Mouse (Mus musculus) liver, embryonic 15.5 days (tissue): ENCODE results near the gene 2700049A03Rik. TPM values are rescaled to one million over a fixed set of nuclear protein-coding genes. Genes with fewer than 3 reads are reported as not detected.

Source experiments
- ATAC-seq: fragments of 200-750 bp; cut with Nextera tagmentation; 2 replicates; pipeline ENCODE4 v1.8.0; 2017; ENCODE audit warnings: moderate number of reproducible peaks, mild to moderate bottlenecking, moderate library complexity; ENCODE audit not compliant: insufficient read depth
- H3K27ac ChIP-seq: fragments of 300-500 bp; sonication (generic); replicated peaks from 2 replicates; pipeline ENCODE4 v1.5.1; 2015; ENCODE audit warnings: mild to moderate bottlenecking, inconsistent platforms
- H3K27me3 ChIP-seq: fragments of 300-500 bp; sonication (generic); 2 replicates; pipeline ENCODE4 v1.6.1; 2015; ENCODE audit warnings: mild to moderate bottlenecking, inconsistent platforms
- H3K36me3 ChIP-seq: fragments of 300-500 bp; sonication (generic); replicated peaks from 2 replicates; pipeline ENCODE4 v1.6.1; 2015; ENCODE audit warnings: moderate library complexity, mild to moderate bottlenecking, inconsistent platforms
- H3K4me1 ChIP-seq: fragments of 300-500 bp; sonication (generic); replicated peaks from 2 replicates; pipeline ENCODE4 v1.6.1; 2015; ENCODE audit warnings: inconsistent platforms
- H3K4me2 ChIP-seq: fragments of 300-500 bp; sonication (generic); 2 replicates; pipeline ENCODE4 v1.6.1; 2015; ENCODE audit warnings: moderate library complexity, mild to moderate bottlenecking, inconsistent platforms
- H3K4me3 ChIP-seq: fragments of 300-500 bp; sonication (generic); replicated peaks from 2 replicates; pipeline ENCODE4 v1.5.1; 2015; ENCODE audit warnings: mild to moderate bottlenecking, inconsistent platforms
- H3K9ac ChIP-seq: fragments of 300-500 bp; sonication (generic); 2 replicates; pipeline ENCODE4 v1.6.1; 2015; ENCODE audit warnings: moderate library complexity, mild to moderate bottlenecking, inconsistent platforms
- H3K9me3 ChIP-seq: fragments of 300-500 bp; sonication (generic); replicated peaks from 2 replicates; pipeline ENCODE4 v1.6.1; 2016; ENCODE audit warnings: inconsistent platforms
- WGBS: fragments of 180-500 bp; shearing (Covaris S2); methylation state at CpG from one replicate; pipeline ENCODE4 v1.1.7; 2015; ENCODE audit warnings: mixed read lengths; ENCODE audit not compliant: insufficient replicate concordance; 5-methylcytosine and 5-hydroxymethylcytosine counted together
- polyA plus RNA-seq: library from polyadenylated mRNA; unstranded; fragments of >200 nt; fragmentation: Nextera tagmentation; extraction: Ambion mirVana; gene quantifications from 2 replicates; pipeline ENCODE4 v1.2.1, GENCODE M21; 2015

Gene 2700049A03Rik
- polyA plus RNA-seq, 1 experiment from 2014 or later, result 4.6 TPM

DNA sequence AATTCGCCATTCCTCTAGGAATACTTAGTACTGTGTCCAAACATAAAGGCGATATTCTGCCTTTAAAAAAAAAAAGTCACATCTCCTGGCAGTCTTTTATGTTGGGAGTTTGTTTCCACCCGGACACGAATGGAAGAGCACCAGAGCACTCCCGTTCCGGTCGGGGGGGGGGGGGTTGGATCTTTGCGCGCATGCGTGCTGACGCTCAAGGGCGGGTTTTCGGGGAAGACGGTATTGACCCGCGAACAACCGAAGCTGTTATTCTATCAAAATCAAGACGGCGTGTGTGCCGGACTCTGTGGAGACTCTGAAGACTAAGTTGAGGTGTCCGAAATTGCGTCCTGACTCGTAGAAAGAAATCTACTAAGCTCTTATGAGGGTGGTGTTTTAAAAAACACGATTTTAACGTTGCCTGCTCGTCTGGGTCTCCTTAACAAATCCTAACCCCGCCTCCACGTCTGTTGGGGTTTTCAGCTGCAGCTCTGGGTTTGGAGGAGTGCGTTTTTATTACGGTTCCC lies 385 bp downstream of the 2700049A03Rik start:
- Histone ChIP-seq H3K9ac (peak overlapping the region; percentile 91), H3K27me3 (no peaks in the 10 kb centered on the region), H3K9me3 (no peaks in the 10 kb centered on the region), H3K27ac (peak overlapping the region; percentile 84), H3K4me1 (peaks cover 27% of the 10 kb centered on the region), H3K36me3 (peaks cover 37% of the 10 kb centered on the region), H3K4me2 (peak overlapping the region; percentile 99), H3K4me3 (peak overlapping the region; percentile 94)
- WGBS, result under 1% methylated on average over 30 of the region's 30 CpGs
- ATAC-seq, result peak; percentile 86

DNA sequence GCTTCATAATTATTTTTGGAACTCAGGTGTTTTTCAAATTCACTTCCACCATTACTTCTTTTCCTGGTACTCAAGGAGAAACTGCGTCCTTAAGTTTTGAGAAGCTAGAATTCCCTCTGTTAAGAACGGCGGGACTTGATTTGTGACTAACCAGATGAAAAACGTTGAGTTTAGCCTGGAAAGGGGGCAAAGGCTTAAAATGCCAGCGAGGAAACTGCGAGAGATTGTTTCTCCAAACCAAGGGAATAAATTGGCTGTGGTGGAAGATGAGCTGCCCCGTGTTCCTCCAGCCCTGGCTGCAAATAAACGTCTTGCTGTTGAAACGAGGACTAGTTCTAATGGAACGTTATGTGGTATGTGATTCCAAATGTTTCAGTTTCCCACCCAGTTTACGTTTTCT lies 1.0 kb downstream of the 2700049A03Rik start:
- Histone ChIP-seq H3K27ac (peak overlapping the region; percentile 84), H3K27me3 (no peaks in the 10 kb centered on the region), H3K4me3 (peak overlapping the region; percentile 94), H3K36me3 (peaks cover 37% of the 10 kb centered on the region), H3K9me3 (no peaks in the 10 kb centered on the region), H3K4me1 (peaks cover 27% of the 10 kb centered on the region), H3K9ac (peak overlapping the region; percentile 67), H3K4me2 (peak overlapping the region; percentile 99)
- no peak for ATAC-seq
- WGBS, result 2% methylated on average over 11 of the region's 11 CpGs

DNA sequence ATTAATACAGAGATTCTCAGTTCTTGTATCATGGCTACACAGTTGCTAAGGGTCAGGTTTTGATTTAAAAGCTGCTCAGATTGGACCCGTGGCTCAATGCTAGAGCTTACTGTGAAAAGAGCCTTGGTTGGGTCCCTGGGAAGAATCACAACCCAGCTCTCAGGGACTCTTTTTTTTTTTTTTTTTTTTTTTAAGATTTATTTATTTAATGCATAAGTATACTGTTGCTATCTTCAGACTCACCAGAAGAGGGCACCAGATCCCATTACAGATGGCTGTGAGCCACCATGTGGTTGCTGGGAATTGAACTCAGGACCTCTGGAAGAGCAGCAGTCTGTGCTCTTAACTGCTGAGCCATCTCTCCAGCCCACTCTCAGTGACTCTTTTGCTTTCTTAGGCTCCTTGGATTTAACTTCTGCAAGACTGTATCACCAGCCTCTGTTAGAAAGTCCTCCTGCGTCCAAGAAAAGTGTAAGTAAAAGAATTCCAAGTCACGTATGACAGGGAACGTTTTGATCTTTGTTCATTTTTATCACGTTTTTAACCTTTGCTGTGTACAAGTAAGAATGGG lies 2.7 kb downstream of the 2700049A03Rik start:
- no peak overlapping the region for H3K4me3 ChIP-seq
- H3K9ac ChIP-seq, result no peak overlapping the region
- H3K4me1 ChIP-seq, result peaks cover 27% of the 10 kb centered on the region
- 70% methylated on average over 5 of the region's 5 CpGs for WGBS
- H3K9me3 ChIP-seq, result no peaks in the 10 kb centered on the region
- ATAC-seq, result no peak
- no peaks in the 10 kb centered on the region for H3K27me3 ChIP-seq
- no peak overlapping the region for H3K4me2 ChIP-seq
- H3K36me3 ChIP-seq, result peaks cover 40% of the 10 kb centered on the region
- no peak overlapping the region for H3K27ac ChIP-seq

DNA sequence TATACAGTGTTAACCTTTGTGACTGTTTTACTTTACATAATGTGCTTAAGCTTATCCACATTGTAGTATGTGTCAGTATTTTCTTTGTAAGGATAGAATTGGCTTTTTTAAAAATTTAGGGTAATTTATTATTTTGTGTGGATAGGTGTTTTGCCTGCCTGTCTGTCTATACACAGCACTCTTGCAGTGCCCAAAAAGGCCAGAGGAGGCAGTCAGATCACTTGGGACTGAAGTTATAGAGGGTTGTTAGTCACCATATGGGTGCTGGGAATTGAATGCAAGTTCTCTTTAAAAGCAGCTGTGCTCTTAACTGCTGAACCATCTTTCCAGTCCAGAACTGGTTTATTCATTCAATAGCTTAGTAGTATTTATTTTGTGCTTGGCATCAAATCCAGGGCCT lies 4.5 kb downstream of the 2700049A03Rik start:
- no peak for ATAC-seq
- Histone ChIP-seq H3K4me3 (no peak overlapping the region), H3K4me2 (no peak overlapping the region), H3K4me1 (peaks cover 15% of the 10 kb centered on the region), H3K9ac (no peak overlapping the region), H3K36me3 (peaks cover 50% of the 10 kb centered on the region), H3K9me3 (no peaks in the 10 kb centered on the region), H3K27ac (no peak overlapping the region), H3K27me3 (no peaks in the 10 kb centered on the region)

DNA sequence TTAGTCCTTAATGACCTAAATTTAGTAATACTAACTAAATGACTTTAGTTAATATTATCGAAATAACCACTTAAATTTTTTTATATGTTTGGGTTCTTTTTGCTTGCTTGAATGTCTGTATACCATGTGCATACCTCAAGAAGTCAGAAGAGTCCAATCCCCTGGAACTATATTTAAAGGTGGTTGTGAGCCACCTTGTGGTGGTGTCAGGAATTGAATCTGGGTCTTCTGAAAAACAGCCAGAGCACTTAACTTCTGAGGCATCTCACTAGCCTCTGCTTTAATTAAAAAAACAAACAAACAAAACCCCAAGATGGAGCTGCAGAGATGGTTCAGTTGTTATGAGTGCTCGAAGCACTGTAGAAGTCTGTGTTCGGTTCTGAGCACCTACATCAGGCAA lies 11.0 kb downstream of the 2700049A03Rik start:
- Histone ChIP-seq H3K9me3 (no peaks in the 10 kb centered on the region), H3K9ac (no peak overlapping the region), H3K27ac (no peak overlapping the region), H3K4me2 (no peak overlapping the region), H3K4me1 (no peaks in the 10 kb centered on the region), H3K4me3 (no peak overlapping the region), H3K27me3 (no peaks in the 10 kb centered on the region), H3K36me3 (peaks cover 58% of the 10 kb centered on the region)
- ATAC-seq, result no peak
- 66% methylated on average over 3 of the region's 3 CpGs for WGBS

DNA sequence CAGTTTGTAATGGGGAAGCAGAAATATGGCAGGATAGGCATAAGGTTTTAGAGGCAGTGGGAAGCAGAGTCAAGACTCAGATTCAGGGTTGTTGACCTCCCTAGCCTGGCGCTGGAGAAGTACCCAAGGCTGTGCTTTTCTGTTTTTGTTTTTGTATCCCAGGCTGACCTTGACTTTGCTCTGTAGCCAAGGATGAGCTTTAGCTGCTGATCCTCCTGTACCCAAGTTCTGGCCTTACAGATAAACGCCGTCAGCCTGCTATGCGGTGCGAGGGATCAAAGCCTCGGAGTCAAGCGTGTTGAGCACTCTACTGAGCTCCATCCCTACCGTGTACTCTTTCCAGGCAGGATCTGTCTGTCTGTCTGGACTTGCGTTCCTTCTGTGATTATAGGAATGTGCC lies 12.2 kb downstream of the 2700049A03Rik start:
- ATAC-seq, result no peak
- Histone ChIP-seq H3K36me3 (peaks cover 57% of the 10 kb centered on the region), H3K4me1 (no peaks in the 10 kb centered on the region), H3K9me3 (no peaks in the 10 kb centered on the region), H3K27ac (no peak overlapping the region), H3K4me3 (no peak overlapping the region), H3K9ac (no peak overlapping the region), H3K4me2 (no peak overlapping the region), H3K27me3 (no peaks in the 10 kb centered on the region)
- 83% methylated on average over 9 of the region's 9 CpGs for WGBS

DNA sequence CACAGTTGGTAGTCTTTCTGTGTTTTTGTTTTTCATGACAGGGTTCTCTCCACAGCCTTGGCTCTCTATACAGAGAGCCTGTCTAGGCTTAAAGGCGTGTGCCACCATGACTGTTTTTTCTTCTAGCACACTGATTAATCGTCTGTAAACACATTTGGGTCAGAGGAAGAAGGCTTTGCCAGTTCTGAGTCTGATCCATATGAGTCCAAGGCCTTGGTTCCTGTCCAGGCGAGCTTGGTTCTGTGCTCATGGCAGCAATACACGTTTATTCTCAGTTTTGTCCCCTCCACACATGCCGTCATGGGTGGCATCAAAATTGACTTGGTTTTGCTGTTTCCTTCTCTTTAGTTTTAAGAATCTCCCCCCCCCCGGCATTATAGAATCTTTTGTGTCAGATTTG lies 12.8 kb downstream of the 2700049A03Rik start:
- H3K9ac ChIP-seq, result no peak overlapping the region
- no peak overlapping the region for H3K4me2 ChIP-seq
- ATAC-seq, result no peak
- H3K36me3 ChIP-seq, result peaks cover 56% of the 10 kb centered on the region
- no peaks in the 10 kb centered on the region for H3K9me3 ChIP-seq
- no peaks in the 10 kb centered on the region for H3K27me3 ChIP-seq
- no peaks in the 10 kb centered on the region for H3K4me1 ChIP-seq
- H3K4me3 ChIP-seq, result no peak overlapping the region
- no peak overlapping the region for H3K27ac ChIP-seq
- 61% methylated on average over 6 of the region's 6 CpGs for WGBS

DNA sequence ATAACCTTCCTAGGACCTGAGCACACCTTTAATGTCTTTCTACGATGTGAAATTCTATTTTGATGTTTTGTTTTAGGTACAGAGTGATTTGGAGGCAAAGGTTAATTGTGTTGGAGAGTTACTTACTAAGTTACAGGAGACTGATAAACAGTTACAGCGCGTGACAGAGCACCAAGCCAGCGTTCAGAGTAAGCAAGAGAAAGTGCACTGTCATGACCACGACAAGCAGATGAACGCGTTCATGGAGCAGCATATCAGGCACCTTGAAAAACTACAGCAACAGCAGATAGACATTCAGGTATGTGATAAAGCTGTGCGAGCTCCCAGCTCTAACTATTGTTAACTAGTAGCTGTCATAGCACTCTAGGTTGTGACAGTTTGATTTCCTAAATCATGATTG lies 13.5 kb downstream of the 2700049A03Rik start:
- H3K36me3 ChIP-seq, result peaks cover 58% of the 10 kb centered on the region
- H3K4me3 ChIP-seq, result no peak overlapping the region
- H3K4me1 ChIP-seq, result no peaks in the 10 kb centered on the region
- 0 out of 2 replicates have a peak, but pooled peaks have one; percentile 56 for ATAC-seq
- H3K4me2 ChIP-seq, result no peak overlapping the region
- H3K27ac ChIP-seq, result no peak overlapping the region
- WGBS, result 27% methylated on average over 8 of the region's 8 CpGs
- no peaks in the 10 kb centered on the region for H3K9me3 ChIP-seq
- no peaks in the 10 kb centered on the region for H3K27me3 ChIP-seq
- H3K9ac ChIP-seq, result no peak overlapping the region

DNA sequence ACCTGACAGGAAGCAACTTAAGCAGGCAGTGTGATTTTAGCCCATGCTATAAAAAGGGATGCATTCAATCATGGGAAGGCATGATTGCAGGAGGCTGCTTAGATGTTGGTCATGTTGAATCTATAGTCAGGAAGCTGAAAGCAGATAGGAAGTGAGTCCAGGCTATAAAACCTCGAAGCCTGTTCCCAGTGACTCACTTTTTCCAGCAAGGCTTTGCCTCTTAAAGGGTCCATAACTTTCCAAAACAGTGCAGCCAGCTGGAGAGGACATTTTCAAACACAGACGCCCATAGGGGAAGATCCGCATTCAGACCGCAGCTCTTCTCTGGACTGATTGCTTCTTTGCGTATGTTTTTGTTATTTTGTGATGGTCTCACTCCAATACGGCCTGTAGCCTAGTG lies 18.3 kb downstream of the 2700049A03Rik start:
- Histone ChIP-seq H3K27ac (no peak overlapping the region), H3K9me3 (no peaks in the 10 kb centered on the region), H3K9ac (no peak overlapping the region), H3K4me3 (no peak overlapping the region), H3K4me1 (no peaks in the 10 kb centered on the region), H3K36me3 (peaks cover 58% of the 10 kb centered on the region), H3K4me2 (no peak overlapping the region), H3K27me3 (no peaks in the 10 kb centered on the region)
- 83% methylated on average over 6 of the region's 6 CpGs for WGBS
- no peak for ATAC-seq

DNA sequence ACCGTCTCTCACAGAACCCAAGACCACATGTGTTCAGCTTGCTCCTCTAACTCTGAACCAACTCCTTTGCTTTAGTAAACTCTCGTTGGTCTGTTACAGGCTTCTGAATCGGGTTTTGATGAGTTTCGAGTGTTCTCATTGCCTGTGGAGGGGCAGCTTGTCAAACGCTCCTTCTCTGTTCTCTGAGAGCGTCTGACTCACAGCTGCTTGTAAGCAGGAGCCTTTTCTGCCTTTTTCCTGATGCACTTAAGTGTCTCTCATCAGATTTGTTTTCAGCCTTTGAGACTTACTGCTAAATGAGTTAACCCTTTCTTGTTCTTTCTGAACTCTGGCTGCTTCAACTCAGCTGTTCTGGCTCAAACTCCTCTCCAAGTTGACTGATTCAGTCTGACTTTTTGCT lies 21.3 kb downstream of the 2700049A03Rik start:
- Histone ChIP-seq H3K9ac (no peak overlapping the region), H3K27ac (no peak overlapping the region), H3K36me3 (peaks cover 71% of the 10 kb centered on the region), H3K4me3 (no peak overlapping the region), H3K4me1 (no peaks in the 10 kb centered on the region), H3K9me3 (no peaks in the 10 kb centered on the region), H3K27me3 (no peaks in the 10 kb centered on the region), H3K4me2 (no peak overlapping the region)
- no peak for ATAC-seq
- 90% methylated on average over 6 of the region's 6 CpGs for WGBS

DNA sequence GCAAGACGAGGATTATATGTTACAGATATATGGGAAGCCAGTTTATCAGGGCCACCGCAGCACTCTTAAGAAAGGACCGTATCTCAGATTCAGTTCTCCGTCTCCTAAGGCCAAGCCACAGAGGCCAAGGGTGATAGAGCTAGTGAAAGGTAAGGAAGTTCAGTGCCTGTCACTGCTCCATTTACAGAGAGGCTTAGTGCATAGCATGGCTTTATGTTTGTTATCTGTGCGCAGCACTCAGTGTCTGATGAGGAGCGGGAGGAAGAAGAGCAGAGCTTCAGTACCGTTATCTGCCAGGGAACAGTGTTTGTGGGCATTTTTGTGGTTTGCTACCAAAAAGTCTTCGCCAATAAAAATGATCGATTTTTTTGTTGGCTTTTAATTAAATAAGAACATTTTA lies 27.8 kb downstream of the 2700049A03Rik start:
- no peak overlapping the region for H3K4me3 ChIP-seq
- H3K9ac ChIP-seq, result no peak overlapping the region
- no peak overlapping the region for H3K27ac ChIP-seq
- peak; percentile 97 for ATAC-seq
- peaks cover 50% of the 10 kb centered on the region for H3K36me3 ChIP-seq
- H3K27me3 ChIP-seq, result no peaks in the 10 kb centered on the region
- H3K4me1 ChIP-seq, result peaks cover 8% of the 10 kb centered on the region
- no peak overlapping the region for H3K4me2 ChIP-seq
- WGBS, result 28% methylated on average over 9 of the region's 9 CpGs
- no peaks in the 10 kb centered on the region for H3K9me3 ChIP-seq

DNA sequence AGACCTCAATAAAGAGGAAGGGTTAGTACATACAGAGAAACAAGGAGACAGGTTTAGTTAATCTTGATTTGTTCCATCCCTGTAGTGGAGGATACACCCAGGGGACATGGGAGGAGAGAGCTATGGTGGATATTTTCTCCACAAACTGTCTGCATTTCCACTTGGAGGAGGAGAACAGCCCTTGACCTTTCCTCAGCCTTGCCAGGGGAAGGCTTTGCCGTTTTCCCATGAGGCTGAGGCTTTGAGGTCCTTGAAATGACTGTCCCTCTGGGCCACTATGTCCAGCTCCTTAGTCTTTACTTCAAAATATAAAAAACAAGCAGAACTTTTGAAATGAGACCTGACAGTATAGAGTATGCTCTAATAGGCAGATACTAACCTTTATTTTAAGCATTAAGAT lies 33.3 kb downstream of the 2700049A03Rik start:
- no peaks in the 10 kb centered on the region for H3K27me3 ChIP-seq
- H3K9me3 ChIP-seq, result no peaks in the 10 kb centered on the region
- H3K4me2 ChIP-seq, result no peak overlapping the region
- WGBS, result 77% methylated on average over 1 of the region's 1 CpGs
- H3K27ac ChIP-seq, result no peak overlapping the region
- ATAC-seq, result no peak
- H3K9ac ChIP-seq, result no peak overlapping the region
- peaks cover 2% of the 10 kb centered on the region; the same call in 1 of the 2 replicates for H3K4me1 ChIP-seq
- no peak overlapping the region for H3K4me3 ChIP-seq
- peaks cover 27% of the 10 kb centered on the region for H3K36me3 ChIP-seq
